Mouse (Mus musculus) gonadal fat pad, adult 2 months (tissue): ENCODE measurements around the gene Mark2. TPM values are rescaled to one million over a fixed set of nuclear protein-coding genes. Genes with fewer than 3 reads are reported as not detected.
A peak's percentile ranks its signal among the peaks of the same experiment; 100 is the strongest.
"Not testable (repeated sequence)": the region's sequence is repeated elsewhere in the genome, so short reads cannot be mapped to it uniquely, and the experiment has no call there.

Experiments used
- DNase-seq: peaks from one replicate; pipeline ENCODE4 v3.0.0-alpha.2; 2012; ENCODE audit warnings: low read depth
- polyA plus RNA-seq: library from polyadenylated mRNA; depleted of rRNA; stranded (reverse); fragments of >200 nt; gene quantifications from 2 replicates; pipeline ENCODE4 v1.2.3, GENCODE M21; 2012; rRNA removed

Mark2 gene
- polyA plus RNA-seq = 50.9 and 83.8 TPM in 2 replicates

DNA sequence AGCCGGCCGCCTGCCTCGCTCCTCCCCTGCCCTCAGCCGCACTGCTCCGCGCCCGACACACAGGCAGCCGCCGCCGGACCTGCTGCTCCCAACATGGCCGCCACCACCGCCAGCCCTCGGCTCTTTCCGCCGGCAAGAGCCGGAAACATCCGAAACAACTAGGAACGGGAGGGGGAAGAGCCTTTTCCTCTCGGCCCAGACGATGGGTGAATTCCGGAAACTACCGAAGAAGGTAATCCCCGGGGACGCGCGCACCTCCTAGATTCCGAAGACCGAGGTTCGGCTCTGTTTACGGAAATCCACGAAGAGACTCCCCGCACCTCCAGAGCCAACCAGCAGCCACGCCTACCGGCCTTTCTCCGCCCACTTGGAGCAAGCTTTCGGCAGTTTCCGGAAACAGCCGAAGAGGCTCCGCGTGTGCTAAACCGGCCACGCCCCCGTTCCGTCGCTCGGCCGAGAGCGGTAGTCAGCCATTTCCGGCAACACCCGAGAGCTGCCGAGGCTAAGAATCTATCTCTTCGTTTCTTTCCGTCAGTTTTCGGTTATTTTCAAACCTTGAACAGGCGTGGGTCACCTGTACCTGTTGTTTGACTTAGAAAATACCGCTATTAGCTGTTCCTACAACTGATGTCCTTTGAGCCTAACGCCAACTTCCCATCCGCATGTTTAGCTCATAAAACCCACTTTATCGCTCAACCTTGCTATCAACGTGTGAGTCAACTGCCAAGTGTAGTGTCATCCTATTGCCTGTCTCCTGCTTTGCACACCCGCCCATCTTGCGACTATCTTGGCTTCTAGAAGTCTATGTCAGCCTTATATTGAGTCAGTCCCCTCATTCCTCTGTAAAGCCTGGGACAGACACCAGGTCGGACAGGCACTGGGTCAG is at the start of gene Mark2:
TSS of gene Mark2 (minus strand) at position 349 of the 886 bp plus-strand sequence.
- peak; percentile 95 for DNase-seq

DNA sequence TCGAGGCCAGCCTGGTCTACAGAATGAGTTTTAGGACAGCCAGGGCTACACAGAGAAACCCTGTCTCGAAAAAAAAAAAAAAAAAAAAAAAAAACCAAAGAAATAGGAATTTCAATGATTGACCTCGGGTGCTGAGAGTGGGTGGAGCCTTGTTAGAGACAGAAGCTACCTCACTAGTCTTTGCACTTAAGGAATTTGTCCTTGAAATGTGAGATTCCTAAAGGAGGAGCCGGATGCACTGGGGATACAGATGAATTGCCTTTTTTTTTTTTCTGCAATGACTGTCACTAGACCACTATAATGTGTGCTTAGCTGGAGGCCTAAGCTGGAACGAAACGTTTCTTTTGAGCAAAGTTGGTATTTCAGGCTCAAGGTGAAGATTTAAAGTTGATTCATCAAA is 46.8 kb upstream of the Mark2 start:
- DNase-seq = no peak

- no peak for DNase-seq
Observed at GRCm38 (mm10) chr19:7386042-7386441, 44.4 kb upstream of the Mark2 start.

GRCm38 (mm10) chr19:7382903-7383865 is 41.5 kb upstream of the Mark2 start, which contains the start of gene Spindoc:
Gene Spindoc, minus strand, starts transcription at chr19:7382994.
- no peak for DNase-seq

- no peak for DNase-seq
Observed at GRCm38 (mm10) chr19:7382248-7382902, 40.7 kb upstream of the Mark2 start.

GRCm38 (mm10) chr19:7381906-7382247 is 40.2 kb upstream of the Mark2 start:
- no peak for DNase-seq

DNA sequence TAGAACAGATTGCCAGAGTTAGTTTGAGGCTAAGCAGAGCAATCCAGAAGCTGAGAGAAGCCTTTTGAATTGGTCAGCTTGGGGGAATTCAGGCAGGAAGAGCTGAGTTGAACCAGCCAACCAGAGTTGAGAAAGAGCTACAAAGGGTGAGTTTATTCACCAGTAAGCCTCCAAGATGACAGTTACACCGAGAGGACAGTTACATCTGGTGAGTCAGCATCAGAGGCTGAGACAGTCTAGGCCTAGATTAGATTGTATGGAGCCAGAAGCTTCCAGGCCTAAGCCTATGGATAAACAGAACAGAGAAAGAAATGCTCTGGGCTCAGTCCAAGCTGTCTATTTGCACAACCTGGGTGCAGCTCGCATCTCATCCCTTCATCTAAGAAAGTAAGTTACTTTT is 36.0 kb upstream of the Mark2 start:
- no peak for DNase-seq

DNA sequence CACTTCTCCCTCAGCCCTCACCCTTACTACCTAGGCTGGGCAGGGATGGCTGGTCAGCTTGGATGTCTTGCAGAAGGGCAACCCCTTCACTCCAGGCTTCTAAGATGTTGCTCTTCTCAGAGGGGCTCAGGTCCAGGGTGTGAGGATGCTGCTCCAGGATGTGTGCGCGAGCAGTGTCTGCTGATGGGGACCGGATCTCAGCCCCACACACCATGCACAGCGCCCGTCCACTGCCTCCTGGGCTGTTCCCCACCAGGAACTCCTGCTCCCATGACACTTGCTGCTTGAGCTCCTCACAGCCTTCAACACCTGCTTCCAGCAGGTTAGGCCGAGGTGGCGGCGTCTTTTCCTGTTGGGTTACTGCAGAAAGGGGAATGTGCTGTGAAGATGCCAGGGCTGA is 32.8 kb upstream of the Mark2 start:
- DNase-seq = no peak

DNA sequence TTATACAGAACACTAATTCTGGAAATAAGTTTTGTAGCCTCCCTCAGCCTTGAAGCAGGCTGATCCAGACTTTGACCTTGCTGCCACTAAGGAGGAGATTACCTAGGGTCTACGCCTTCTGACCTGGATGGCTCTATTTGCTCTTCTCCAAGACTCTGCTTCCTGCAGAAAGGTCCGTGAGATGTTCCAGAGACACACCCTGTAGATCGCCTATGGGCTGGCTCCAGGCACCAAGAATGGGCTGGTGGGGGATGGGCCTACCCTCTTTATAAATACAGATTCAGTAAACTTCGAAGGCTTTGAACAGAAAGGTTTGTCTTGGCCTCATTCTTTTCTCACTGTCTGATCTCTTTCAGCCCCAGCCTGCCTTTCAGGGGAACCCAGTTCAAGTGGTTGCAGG is 27.8 kb upstream of the Mark2 start:
- DNase-seq = not testable (repeated sequence)

GRCm38 (mm10) chr19:7353636-7354035 is 12.0 kb upstream of the Mark2 start:
- no peak for DNase-seq

GRCm38 (mm10) chr19:7352809-7353495 is 11.3 kb upstream of the Mark2 start:
- DNase-seq = no peak

GRCm38 (mm10) chr19:7349993-7350392 is 8.3 kb upstream of the Mark2 start:
- no peak for DNase-seq

DNA sequence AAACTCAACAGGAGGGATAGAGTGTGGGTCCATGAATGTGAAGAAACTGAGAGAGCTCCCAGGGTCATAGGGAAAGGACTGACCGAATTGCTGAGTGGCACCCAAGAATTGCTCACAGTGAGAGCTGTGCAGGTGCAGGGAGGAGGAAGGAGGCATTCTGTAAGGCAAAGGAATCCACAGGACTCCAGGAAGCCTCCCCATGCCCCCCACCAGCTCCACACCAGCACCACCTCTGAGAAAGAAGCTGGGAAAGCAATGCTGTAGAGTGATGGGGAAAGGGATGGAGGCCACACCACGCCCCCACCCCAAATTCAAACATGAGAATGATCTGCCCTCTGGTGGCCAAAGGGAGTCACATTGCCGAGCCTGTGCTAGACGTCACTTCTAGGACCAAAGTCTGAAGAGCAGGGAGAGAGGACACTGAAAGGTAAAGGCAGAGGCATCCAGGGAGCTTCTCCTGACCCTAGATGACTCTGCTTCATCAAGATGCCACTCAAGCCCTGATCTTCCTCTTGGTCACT is 3.6 kb upstream of the Mark2 start:
- no peak for DNase-seq

- no peak for DNase-seq
Observed at GRCm38 (mm10) chr19:7342646-7343045, 986 bp upstream of the Mark2 start.

GRCm38 (mm10) chr19:7340780-7341475 is 732 bp downstream of the Mark2 start:
- DNase-seq = no peak

DNA sequence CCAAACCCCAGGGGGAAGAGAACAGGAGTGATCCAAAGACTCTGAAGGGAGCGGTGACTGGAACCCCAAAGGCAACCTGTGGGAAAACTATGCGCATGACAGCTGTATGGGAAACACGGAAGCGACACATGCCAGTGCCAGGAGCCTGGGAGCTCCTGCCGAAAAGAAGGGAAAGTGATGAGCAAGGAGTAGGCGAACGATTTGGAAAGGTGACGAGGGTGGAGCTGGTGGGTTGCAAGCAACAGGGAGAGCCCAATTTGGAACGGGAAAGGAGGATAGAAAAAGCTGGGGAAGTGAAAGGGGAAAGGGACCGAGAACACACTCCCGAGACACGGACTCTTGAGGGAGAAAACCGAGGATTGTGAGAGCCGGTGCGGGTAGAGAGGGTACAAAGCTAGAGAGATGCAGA is 1.3 kb downstream of the Mark2 start:
- no peak for DNase-seq

DNA sequence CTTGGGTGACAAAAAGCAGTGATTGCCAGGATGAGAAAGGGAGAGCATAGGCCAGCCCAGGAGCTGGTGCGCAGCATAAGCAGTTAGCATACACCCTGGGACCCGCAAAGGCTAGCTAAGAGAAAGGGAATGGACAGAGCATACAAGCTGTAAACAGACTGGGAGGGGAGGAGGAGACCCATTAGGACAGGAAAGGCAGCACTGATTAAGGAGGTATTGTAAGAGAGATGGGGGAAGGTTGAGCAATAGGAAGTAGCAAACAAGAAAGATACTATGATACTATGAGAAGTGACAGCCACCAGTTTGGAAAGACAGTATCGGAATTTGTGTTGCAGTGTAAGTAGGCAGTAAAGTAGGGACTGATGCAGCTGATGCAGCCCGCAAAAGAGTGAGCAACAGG is 1.8 kb downstream of the Mark2 start:
- no peak for DNase-seq

- DNase-seq = no peak
Observed at GRCm38 (mm10) chr19:7339026-7339425, 2.6 kb downstream of the Mark2 start.

DNA sequence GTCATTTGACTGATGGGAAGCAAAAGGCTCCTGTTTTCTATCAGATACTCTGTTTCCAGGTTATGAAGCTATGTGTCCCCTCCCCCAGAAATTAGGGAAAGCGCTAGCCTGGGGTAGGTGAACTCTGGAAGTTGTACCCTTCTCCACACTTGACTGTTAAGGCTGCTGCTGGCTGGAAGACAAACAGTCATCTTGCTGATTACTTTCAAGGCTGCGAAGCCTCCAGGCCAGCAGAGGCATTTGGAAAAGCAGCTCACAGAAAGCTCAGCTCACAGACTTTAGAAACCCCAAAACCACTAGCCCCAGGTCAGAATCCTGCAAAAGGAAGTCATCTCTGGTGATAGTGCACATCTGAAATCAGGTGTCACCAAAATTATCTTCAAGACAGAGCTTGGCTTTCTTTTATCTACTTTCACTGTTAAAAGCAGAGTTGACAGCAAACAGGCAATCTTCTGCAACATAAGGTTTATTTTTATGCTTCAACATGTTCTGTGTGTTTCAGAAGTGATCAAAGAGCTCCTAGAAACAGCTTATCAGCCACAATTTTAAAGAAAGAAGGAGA is 3.8 kb downstream of the Mark2 start:
- no peak for DNase-seq

GRCm38 (mm10) chr19:7335656-7336055 is 6.0 kb downstream of the Mark2 start:
- DNase-seq = no peak
